Mouse (Mus musculus): ENCODE results near the gene Gm10037.
"Not testable (repeated sequence)": the region's sequence is repeated elsewhere in the genome, so short reads cannot be mapped to it uniquely, and the experiment has no call there.

Gene Gm10037

GRCm38 (mm10) chr13:67876049-67876698 is 45.3 kb downstream of the Gm10037 start:
- not testable (repeated sequence) for DNase-seq (ENCODE audit: extremely low spot score, low read depth, low spot score)

GRCm38 (mm10) chr13:67876699-67877254 is 45.9 kb downstream of the Gm10037 start:
- no peak for DNase-seq (ENCODE audit: extremely low spot score, low read depth, low spot score)

GRCm38 (mm10) chr13:67883966-67884365 is 53.1 kb downstream of the Gm10037 start:
- DNase-seq (ENCODE audit: extremely low spot score, low read depth, low spot score), result no peak
